Mouse (Mus musculus) testis, adult 2 months (tissue): ENCODE data around the gene Kcnj15. TPM values are rescaled to one million over a fixed set of nuclear protein-coding genes. Genes with fewer than 3 reads are reported as not detected.

ENCODE experiments used
- H3K27ac ChIP-seq: fragments of 200-500 bp; 2 replicates; pipeline ENCODE4 v1.5.1; 2012; ENCODE audit warnings: low read depth, low read length; ENCODE audit not compliant: control insufficient read depth, insufficient read depth
- H3K27me3 ChIP-seq: fragments of 200-500 bp; 2 replicates; pipeline ENCODE4 v1.6.1; 2012; ENCODE audit warnings: mild to moderate bottlenecking, low read length, moderate library complexity; ENCODE audit not compliant: control insufficient read depth, insufficient read depth
- H3K36me3 ChIP-seq: fragments of 200-500 bp; 2 replicates; pipeline ENCODE4 v1.6.1; 2012; ENCODE audit warnings: mild to moderate bottlenecking, low read length; ENCODE audit not compliant: control insufficient read depth, insufficient read depth
- H3K4me1 ChIP-seq: fragments of 200-500 bp; 2 replicates; pipeline ENCODE4 v1.6.1; 2012; ENCODE audit warnings: low read length; ENCODE audit not compliant: control insufficient read depth, insufficient read depth
- H3K4me3 ChIP-seq: fragments of 200-500 bp; 2 replicates; pipeline ENCODE4 v1.5.1; 2012; ENCODE audit warnings: low read depth, mild to moderate bottlenecking, low read length, moderate library complexity, mixed read lengths; ENCODE audit not compliant: control insufficient read depth
- CTCF ChIP-seq: fragments of 200-500 bp; IDR thresholded peaks from 2 replicates; pipeline ENCODE4 v1.5.1; 2012; ENCODE audit warnings: low read depth, mild to moderate bottlenecking, inconsistent platforms, low read length, moderate library complexity; ENCODE audit not compliant: control insufficient read depth, insufficient read depth, insufficient replicate concordance
- POLR2A ChIP-seq: fragments of 200-500 bp; IDR thresholded peaks from 2 replicates; pipeline ENCODE4 v1.6.1; 2012; ENCODE audit warnings: low read depth, mild to moderate bottlenecking, inconsistent platforms, low read length, moderate library complexity; ENCODE audit not compliant: control insufficient read depth
- polyA plus RNA-seq: library from polyadenylated mRNA; depleted of rRNA; stranded (reverse); fragments of >200 nt; gene quantifications from 2 replicates; pipeline ENCODE4 v1.2.3, GENCODE M21; 2012

The Kcnj15 gene
- polyA plus RNA-seq, 1 experiment: 0.12 TPM

DNA sequence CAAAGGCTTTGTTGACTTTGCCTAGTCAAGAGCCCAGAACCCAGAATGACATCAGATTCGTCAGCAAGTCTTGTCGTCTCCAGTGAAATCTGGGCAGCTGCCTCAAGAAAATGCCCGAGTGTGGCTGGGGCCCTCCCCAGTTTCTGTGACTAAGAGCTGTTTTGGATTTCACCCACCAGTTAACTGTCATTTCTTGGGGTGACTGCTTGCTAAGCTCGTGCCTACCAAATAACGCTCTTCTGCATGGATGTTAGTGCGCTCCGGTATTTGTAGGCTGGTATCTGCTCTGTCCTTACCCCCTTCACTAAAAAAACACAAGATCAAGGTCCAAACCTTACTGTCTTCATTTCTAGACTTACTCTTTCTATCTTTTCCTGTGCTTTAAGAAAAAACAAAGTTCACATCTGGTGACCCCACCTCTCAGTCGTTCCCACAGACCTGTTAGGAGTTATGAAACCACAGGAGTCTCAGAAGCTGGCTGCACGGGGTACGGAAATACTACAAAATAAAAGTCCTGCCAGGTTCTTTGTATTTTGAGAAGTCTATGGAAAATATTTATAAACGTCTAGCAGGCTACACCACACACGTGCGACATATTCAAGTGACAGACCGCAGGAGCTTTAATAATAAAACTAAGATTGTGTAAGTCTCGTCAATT is 5.5 kb downstream of the Kcnj15 start:
- Histone ChIP-seq H3K4me1 (no peaks in the 10 kb centered on the region), H3K36me3 (no peaks in the 10 kb centered on the region), H3K4me3 (no peak overlapping the region), H3K27ac (no peak overlapping the region), H3K27me3 (no peaks in the 10 kb centered on the region)
- TF ChIP-seq CTCF: no peak
- no peak for TF ChIP-seq POLR2A

DNA sequence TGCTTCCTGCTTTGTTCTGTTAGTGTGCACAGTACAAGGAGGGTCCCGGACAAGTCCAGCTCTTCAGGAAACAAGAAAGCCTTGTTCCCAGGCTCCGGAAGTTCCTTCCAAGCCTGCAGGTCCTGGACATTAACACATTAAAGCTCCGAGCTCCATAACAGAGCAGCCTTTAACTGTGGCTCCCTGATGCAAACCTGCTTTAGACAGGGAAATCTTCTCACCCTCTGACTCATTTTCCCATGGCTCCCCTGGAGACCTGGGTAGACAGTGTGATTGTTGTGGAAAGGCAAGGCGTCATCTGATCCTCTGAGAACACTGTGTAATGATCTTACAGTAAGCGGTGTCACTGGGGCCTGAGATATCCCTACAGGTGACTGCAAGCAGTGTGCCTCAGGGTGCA is 7.0 kb downstream of the Kcnj15 start:
- no peak for TF ChIP-seq CTCF
- no peak for TF ChIP-seq POLR2A
- Histone ChIP-seq H3K4me3 (no peak overlapping the region), H3K4me1 (no peaks in the 10 kb centered on the region), H3K27ac (no peak overlapping the region), H3K27me3 (no peaks in the 10 kb centered on the region), H3K36me3 (no peaks in the 10 kb centered on the region)

DNA sequence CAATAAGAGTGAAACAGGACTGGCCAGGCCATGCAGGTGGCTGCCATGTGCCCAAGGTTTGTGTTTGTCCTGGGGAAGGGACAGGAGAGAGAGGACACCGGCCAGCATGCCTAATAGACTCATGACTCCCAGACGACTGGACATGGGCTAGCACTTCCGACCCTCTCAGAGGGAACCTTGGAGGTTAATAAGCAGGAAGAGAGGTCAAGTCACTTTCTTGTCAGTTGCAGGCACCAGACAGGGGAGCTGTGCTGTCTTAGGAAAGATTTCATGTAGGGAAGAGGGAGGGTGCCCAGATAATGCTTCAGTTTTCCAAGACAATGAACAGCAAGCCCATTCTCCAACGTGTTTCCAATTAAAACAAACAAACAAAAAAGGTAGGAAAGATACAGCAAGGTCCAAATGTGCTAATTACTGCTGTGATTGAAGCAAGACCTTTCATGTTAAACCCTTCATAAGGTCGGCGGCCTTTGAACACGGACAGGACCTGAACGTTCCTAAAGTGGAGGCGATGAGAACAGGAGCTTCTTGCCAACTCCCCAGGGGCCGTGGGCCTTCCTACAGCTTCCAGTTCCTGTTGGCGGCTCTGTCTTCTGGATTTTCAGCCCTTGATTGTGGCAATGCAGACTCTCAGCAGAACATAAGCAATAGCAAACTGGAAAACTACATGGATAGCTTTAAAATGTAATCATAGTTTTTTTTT is 10.3 kb downstream of the Kcnj15 start:
- H3K27ac ChIP-seq: no peak overlapping the region
- no peaks in the 10 kb centered on the region for H3K27me3 ChIP-seq

DNA sequence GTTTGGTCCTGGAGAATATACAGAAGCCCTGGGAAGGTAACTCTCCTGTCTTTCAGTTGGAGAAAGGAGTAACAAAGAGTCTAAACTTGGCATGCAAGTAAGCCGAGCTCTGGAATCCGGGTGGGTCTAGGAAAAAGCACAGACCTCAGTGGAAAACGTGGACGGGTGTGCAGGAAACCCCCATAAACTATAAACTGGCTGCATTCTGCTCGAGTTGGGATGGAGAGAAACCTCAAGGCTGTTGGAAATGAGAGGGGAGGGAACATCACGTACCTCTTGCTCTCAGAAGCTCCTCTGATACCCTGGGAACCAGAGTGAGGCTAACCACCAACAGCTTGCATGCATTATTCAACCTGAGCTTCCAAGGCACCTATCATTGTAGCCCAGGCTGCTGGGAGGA is 12.3 kb downstream of the Kcnj15 start:
- Histone ChIP-seq H3K4me1 (no peaks in the 10 kb centered on the region), H3K27ac (no peak overlapping the region), H3K36me3 (no peaks in the 10 kb centered on the region), H3K27me3 (no peaks in the 10 kb centered on the region), H3K4me3 (no peak overlapping the region)
- no peak for TF ChIP-seq POLR2A

More for the DNA sequence above, 10.3 kb downstream of the Kcnj15 start:
- no peak overlapping the region for H3K4me3 ChIP-seq
- no peak for TF ChIP-seq POLR2A
- no peak for TF ChIP-seq CTCF
- H3K4me1 ChIP-seq: no peaks in the 10 kb centered on the region
- H3K36me3 ChIP-seq: no peaks in the 10 kb centered on the region

DNA sequence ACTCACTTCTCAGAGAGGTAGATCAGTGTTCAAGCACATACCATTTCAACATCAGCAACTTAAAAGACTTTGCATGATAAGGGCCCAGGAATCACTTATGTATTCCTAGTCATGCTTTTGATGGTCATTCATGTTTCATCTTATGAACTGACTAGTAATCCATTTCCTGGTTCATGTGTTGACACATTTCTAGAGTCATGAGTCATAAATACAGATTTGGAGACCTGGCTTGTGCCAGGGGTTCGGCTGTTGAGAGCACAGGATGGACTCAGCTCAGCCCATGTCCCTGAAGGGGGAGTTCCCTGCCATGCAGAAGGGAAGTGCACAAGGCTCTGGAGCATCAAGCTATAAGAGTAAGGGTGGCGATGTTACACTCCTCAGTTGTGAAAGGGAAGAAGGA is 15.7 kb downstream of the Kcnj15 start:
- TF ChIP-seq POLR2A (no peak), CTCF (no peak)
- Histone ChIP-seq H3K4me1 (no peaks in the 10 kb centered on the region), H3K36me3 (no peaks in the 10 kb centered on the region)

DNA sequence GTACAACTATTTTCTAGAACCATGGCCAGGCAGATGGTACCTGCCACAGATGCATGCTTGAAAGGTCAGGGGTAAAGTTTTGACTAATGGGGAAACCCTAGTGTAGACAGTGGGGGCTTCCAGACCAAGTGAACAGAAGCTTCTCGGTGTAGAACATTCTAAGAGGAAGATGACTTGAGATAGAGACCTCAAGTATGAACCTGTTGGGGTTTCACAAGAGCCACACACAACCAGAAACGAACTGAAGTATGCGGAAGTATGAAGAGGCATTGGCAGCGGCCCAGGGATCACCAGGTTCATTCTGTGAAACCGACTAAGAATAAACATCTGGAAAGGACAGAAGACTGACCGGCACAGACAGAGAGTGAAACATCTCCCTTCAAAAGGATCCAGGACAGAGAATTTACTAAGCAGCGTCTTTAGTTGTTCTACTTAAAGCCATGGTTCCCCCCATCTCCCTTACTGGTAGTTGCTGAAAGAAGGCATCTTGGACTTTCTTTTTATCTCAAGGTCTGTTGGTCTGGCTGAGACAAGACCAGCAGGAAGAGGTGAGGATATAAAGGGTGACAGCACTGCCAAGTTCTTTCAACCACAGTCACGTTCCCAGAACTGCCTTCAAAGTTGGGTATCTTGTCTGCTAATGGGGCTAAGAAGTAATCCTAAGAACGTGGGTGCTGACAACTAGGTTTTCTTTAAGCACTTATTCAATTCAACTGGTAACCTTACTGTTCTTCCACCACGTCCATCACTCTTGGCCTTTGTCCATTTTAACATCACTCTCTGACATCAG is 18.6 kb downstream of the Kcnj15 start:
- no peak for TF ChIP-seq CTCF
- TF ChIP-seq POLR2A: no peak
- Histone ChIP-seq H3K27ac (no peak overlapping the region), H3K4me3 (no peak overlapping the region), H3K4me1 (no peaks in the 10 kb centered on the region), H3K27me3 (no peaks in the 10 kb centered on the region), H3K36me3 (no peaks in the 10 kb centered on the region)

More for the DNA sequence above, 15.7 kb downstream of the Kcnj15 start:
- no peak overlapping the region for H3K27ac ChIP-seq
- H3K4me3 ChIP-seq: no peak overlapping the region
- H3K27me3 ChIP-seq: no peaks in the 10 kb centered on the region

DNA sequence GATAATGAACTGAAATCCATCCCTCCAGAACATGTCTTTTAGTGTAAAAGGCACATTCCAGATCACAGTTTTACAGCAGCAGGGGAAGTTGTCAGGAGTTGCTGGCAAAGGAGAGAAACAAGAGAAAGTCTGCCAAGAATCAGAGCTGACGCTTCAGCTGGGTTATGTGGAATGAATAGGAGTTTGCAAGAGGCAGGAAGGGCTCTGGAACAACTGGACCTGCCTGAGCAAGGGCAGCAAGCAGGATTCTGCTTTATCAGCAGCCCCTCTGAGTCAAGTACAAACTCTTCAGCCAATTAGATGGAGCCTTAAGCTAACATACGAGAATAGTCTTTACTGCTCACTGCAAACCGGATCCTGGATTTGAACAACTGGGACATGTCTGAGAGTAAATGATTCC is 21.7 kb downstream of the Kcnj15 start:
- TF ChIP-seq CTCF (no peak), POLR2A (no peak)
- Histone ChIP-seq H3K27me3 (no peaks in the 10 kb centered on the region), H3K36me3 (no peaks in the 10 kb centered on the region), H3K4me1 (no peaks in the 10 kb centered on the region), H3K4me3 (no peak overlapping the region), H3K27ac (no peak overlapping the region)
